Mouse (Mus musculus) cortical plate, adult 2 months (tissue): ENCODE results near the gene Parn.
"Not testable (repeated sequence)": the region's sequence is repeated elsewhere in the genome, so short reads cannot be mapped to it uniquely, and the experiment has no call there.

Source experiments
- CTCF ChIP-seq: fragments of 200-500 bp; IDR thresholded peaks from 2 replicates; pipeline ENCODE4 v1.5.1; 2011; ENCODE audit warnings: mild to moderate bottlenecking, control low read depth, low read length; ENCODE audit not compliant: insufficient read depth; ENCODE audit errors: extremely low read depth
- POLR2A ChIP-seq: fragments of 200-500 bp; IDR thresholded peaks from 2 replicates; pipeline ENCODE4 v1.6.1; 2011; ENCODE audit warnings: mild to moderate bottlenecking, low read length, control low read depth; ENCODE audit not compliant: insufficient read depth; ENCODE audit errors: extremely low read depth

DNA sequence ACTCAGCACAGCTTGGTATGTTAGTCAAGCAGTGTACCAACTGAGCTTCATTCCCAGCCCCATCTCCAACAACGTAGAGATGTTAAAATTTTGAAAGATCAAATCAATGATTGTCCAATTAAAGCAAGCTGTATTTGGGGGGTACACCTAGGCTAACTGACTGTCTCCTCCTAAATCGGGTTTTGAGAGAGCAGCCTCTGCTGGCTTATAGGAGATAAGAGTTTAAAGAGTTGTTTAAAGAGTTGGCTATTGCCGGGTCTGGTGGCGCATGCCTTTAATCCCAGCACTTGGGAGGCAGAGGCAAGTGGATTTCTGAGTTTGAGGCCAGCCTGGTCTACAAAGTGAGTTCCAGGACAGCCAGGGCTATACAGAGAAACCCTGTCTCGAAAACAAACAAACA lies 2.9 kb upstream of the Parn start:
- not testable (repeated sequence) for TF ChIP-seq CTCF, POLR2A
